Mouse (Mus musculus) bone marrow macrophage, adult 2 months (primary cell): Measurements from ENCODE around the gene Gtf2ird2.

Experiments
- CTCF ChIP-seq: IDR thresholded peaks from 2 replicates; pipeline ENCODE4 v1.5.1; 2012; ENCODE audit warnings: low read depth, mild to moderate bottlenecking, low read length, moderate library complexity
- POLR2A ChIP-seq: IDR thresholded peaks from 2 replicates; pipeline ENCODE4 v1.6.1; 2012; ENCODE audit warnings: mild to moderate bottlenecking, low read depth, low read length, borderline replicate concordance

DNA sequence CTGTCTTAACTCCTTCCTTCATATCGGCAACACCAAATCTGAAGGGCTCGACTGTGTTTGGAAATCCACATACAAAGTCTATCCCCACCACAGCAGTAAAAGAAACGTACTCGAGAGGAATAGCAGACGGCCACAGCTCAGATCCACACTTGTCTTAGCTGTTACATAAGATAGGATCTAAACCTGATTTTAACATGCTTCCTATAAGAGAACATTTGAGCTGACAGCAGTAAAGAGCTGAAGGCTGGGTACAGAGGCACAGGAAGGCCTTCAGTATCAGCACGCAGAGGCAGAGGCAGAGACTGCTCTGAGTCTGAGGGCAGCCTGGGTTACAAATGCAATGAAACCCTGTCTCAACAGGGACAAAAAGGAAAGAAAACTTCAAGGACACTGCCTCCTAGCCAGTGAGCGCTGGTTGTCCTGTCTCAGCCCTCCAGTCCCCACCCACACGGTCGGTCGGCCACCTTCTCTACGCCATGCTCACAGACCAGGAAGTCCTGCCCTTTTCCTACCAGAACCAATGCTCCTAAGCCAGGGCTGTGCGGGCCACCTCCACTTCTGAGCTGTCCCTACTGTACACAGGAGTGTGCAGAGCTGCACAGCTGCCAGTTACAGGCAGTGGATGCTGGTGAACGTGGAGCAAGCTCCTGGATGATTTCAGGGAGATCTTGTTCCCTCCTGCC, 73.7 kb downstream of the Gtf2ird2 start:
- TF ChIP-seq CTCF (no peak), POLR2A (no peak)
